In the genomic region with DNA sequence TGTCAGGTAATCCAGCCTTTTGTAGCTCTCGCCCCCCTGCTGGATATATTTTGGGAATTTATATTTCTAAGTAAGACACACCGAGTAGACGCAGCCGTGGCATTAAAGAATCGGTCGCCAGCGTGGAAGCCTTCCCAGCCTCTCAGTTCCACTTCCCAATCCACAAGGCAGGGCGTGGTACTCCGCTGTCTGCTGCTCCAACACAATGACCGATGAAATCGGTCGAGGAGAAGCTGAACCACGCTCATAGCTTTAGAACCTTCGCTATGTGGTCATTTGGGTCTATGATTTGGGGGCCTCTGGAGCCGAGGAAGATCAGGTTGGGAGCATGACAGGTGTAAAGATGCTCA, we compare ENCODE assay signal across 8 mouse cellular contexts.
DNase-seq lines count a peak whose midpoint lies in the region; ATAC-seq and TF ChIP-seq lines count a peak whose summit lies in the region.
"Had no signal": no experiment of that assay in that cellular context is flagged by ENCODE, and none has a peak within 500 bp of the region (broad histone marks: within the 10 kb centered on the region; RNA-seq: fewer than 3 reads in every experiment).

No protein-coding gene starts in this region.

- H3K36me3 ChIP-seq in heart, adult 2 months (ENCODE audit: control insufficient read depth, insufficient read depth, low read length), result no peaks in the 10 kb centered on the region
- H3K36me3 ChIP-seq in lung, postnatal 0 days (ENCODE audit: insufficient read depth, low read length), result no peaks in the 10 kb centered on the region
- H3K36me3 ChIP-seq in E14TG2a.4 (ENCODE audit: insufficient read depth, low read length), result no peaks in the 10 kb centered on the region
- H3K36me3 ChIP-seq: limb, embryonic 15.5 days had no signal

- H3K27me3 ChIP-seq in heart, adult 2 months (ENCODE audit: control insufficient read depth, insufficient read depth, low read length), result no peaks in the 10 kb centered on the region
- no peaks in the 10 kb centered on the region for H3K27me3 ChIP-seq in lung, postnatal 0 days (replicated peaks; ENCODE audit: insufficient read depth, low read length)
- no peaks in the 10 kb centered on the region for H3K27me3 ChIP-seq in E14TG2a.4 (ENCODE audit: insufficient read depth, low read length)
- H3K27me3 ChIP-seq: limb, embryonic 15.5 days had no signal

- intact Hi-C loops in heart, adult 2 months (cut with DNase I), result loop anchor here (1.0 to 5.0 kb wide), 2 partner anchors 53 to 180 kb away; no protein-coding TSS in a partner anchor

- no peaks in the 10 kb centered on the region for H3K9me3 ChIP-seq in lung, postnatal 0 days (ENCODE audit: low read length)
- H3K9me3 ChIP-seq in E14TG2a.4 (ENCODE audit: low read length), result peaks cover 13% of the 10 kb centered on the region
- H3K9me3 ChIP-seq: limb, embryonic 15.5 days had no signal

- peaks cover 3% of the 10 kb centered on the region for H3K4me1 ChIP-seq in heart, adult 2 months (ENCODE audit: control insufficient read depth, insufficient read depth, low read length)
- H3K4me1 ChIP-seq in lung, postnatal 0 days (ENCODE audit: insufficient read depth, low read depth, low read length), result no peaks in the 10 kb centered on the region
- peaks cover 4% of the 10 kb centered on the region; the same call in 1 of the 2 replicates for H3K4me1 ChIP-seq in lung, adult 2 months (ENCODE audit: control insufficient read depth, insufficient read depth, low read length)
- H3K4me1 ChIP-seq in E14TG2a.4 (replicated peaks; ENCODE audit: low read depth, low read length), result peaks cover 57% of the 10 kb centered on the region
- peaks cover 11% of the 10 kb centered on the region; the same call in 1 of the 2 replicates for H3K4me1 ChIP-seq in brown adipose tissue, adult 24 weeks (ENCODE audit: control insufficient read depth, insufficient read depth, insufficient read length, low read length)

- DNase-seq in heart, adult 2 months, result no peak
- no peak for DNase-seq in heart, adult 8-10 months (ENCODE audit: low spot score)
- no peak for DNase-seq in lung, postnatal 0 days (ENCODE audit: low spot score)
- no peak for DNase-seq in lung, adult 2 months
- DNase-seq in c-Kit-positive CD71-positive TER-119-positive erythroid progenitor cells, embryonic 14.5 days (ENCODE audit: low spot score), result no peak

- TF ChIP-seq POLR2A in heart, adult 2 months (IDR thresholded peaks at IDR 0.05; ENCODE audit: insufficient read depth, low read depth, low read length), result no peak
- no peak for TF ChIP-seq POLR2A in lung, adult 2 months (IDR thresholded peaks at IDR 0.05; ENCODE audit: borderline replicate concordance, extremely low read depth, low read depth, low read length)

- peak overlapping the region; percentile 67 for H3K27ac ChIP-seq in heart, adult 2 months
- H3K27ac ChIP-seq in lung, postnatal 0 days (ENCODE audit: low read length), result peak overlapping the region; percentile 47
- peak overlapping the region; percentile 77 for H3K27ac ChIP-seq in brown adipose tissue, adult 24 weeks (replicated peaks; ENCODE audit: low read depth, low read length)
- H3K27ac ChIP-seq: limb, embryonic 15.5 days had no signal

- whole genome bisulfite sequencing in heart, adult 2 months, result 73% methylated on average over 15 of the region's 15 CpGs
- 80% methylated on average over 15 of the region's 15 CpGs for WGBS in lung, postnatal 0 days
- 56% methylated on average over 15 of the region's 15 CpGs for WGBS in lung, adult 2 months

- H3K4me3 ChIP-seq in heart, adult 2 months, result peak overlapping the region; percentile 23
- H3K4me3 ChIP-seq in lung, postnatal 0 days (ENCODE audit: low read depth, low read length), result no peak overlapping the region
- H3K4me3 ChIP-seq in lung, adult 2 months (replicated peaks; ENCODE audit: extremely low read depth, low read depth, low read length), result no peak overlapping the region
- H3K4me3 ChIP-seq in E14TG2a.4 (replicated peaks; ENCODE audit: low read length), result peak overlapping the region; percentile 35; the same call in 1 of the 2 replicates
- H3K4me3 ChIP-seq in brown adipose tissue, adult 24 weeks (ENCODE audit: insufficient read depth, low read depth, low read length), result 0 out of 2 replicates have a peak overlapping the region, but pooled peaks have one; percentile 12
- H3K4me3 ChIP-seq: limb, embryonic 15.5 days had no signal

- ATAC-seq in lung, postnatal 0 days, result no peak

- H3K79me2 ChIP-seq in heart, adult 2 months (replicated peaks; ENCODE audit: control insufficient read depth, insufficient read depth, low read length), result no peaks in the 10 kb centered on the region

- no peak overlapping the region for H3K9ac ChIP-seq in heart, adult 2 months (ENCODE audit: low read depth, low read length)
- no peak overlapping the region for H3K9ac ChIP-seq in lung, postnatal 0 days (replicated peaks; ENCODE audit: low read depth)
- H3K9ac ChIP-seq: limb, embryonic 15.5 days had no signal

- TF ChIP-seq EP300 in heart, adult 2 months (IDR thresholded peaks at IDR 0.05; ENCODE audit: insufficient read depth, low read depth, low read length), result no peak
- TF ChIP-seq EP300 in lung, postnatal 0 days (IDR thresholded peaks at IDR 0.05), result no peak

- no peak for TF ChIP-seq CTCF in heart, adult 2 months (IDR thresholded peaks at IDR 0.05)
- TF ChIP-seq CTCF in lung, postnatal 0 days (IDR thresholded peaks at IDR 0.05), result no peak
- TF ChIP-seq CTCF in lung, adult 2 months (IDR thresholded peaks at IDR 0.05; ENCODE audit: insufficient read depth, low read length), result no peak
- TF ChIP-seq CTCF in E14TG2a.4 (conservative IDR thresholded peaks at IDR 0.05; ENCODE audit: low read length), result no peak

- H3K4me2 ChIP-seq in lung, postnatal 0 days (replicated peaks; ENCODE audit: low read depth, low read length), result no peak overlapping the region
- H3K4me2 ChIP-seq: limb, embryonic 15.5 days had no signal

Comparison
In these comparisons a context has a peak if more than half of its experiments do, and no peak if none do; other contexts are left out.
1. H3K4me3 ChIP-seq: peak in heart, adult 2 months (single experiment), E14TG2a.4 (single experiment) and brown adipose tissue, adult 24 weeks (single experiment); none in lung, postnatal 0 days (single experiment) and lung, adult 2 months (single experiment).
2. Peak in every context shown above with its lines, with median percentiles within 50 percentile points of each other: H3K27ac ChIP-seq.